Mouse (Mus musculus): ENCODE results near the gene Fam13c.
A peak's percentile ranks its signal among the peaks of the same experiment; 100 is the strongest.

Fam13c gene

GRCm38 (mm10) chr10:70465638-70466037, 25.4 kb downstream of the Fam13c start:
- peak; percentile 18 for DNase-seq

GRCm38 (mm10) chr10:70470836-70471235, 30.6 kb downstream of the Fam13c start:
- DNase-seq, result no peak

- DNase-seq, result peak; percentile 48
Measured at GRCm38 (mm10) chr10:70477741-70478145, 37.5 kb downstream of the Fam13c start.

- no peak for DNase-seq
Measured at GRCm38 (mm10) chr10:70483736-70484135, 43.5 kb downstream of the Fam13c start.

GRCm38 (mm10) chr10:70484568-70485286, 44.4 kb downstream of the Fam13c start:
- no peak for DNase-seq

- DNase-seq, result no peak
Measured at GRCm38 (mm10) chr10:70485287-70485612, 45.0 kb downstream of the Fam13c start.

GRCm38 (mm10) chr10:70486651-70487050, 46.4 kb downstream of the Fam13c start:
- no peak for DNase-seq

- no peak for DNase-seq
Measured at GRCm38 (mm10) chr10:70493891-70494290, 53.6 kb downstream of the Fam13c start.

- no peak for DNase-seq
Measured at GRCm38 (mm10) chr10:70494441-70494840, 54.2 kb downstream of the Fam13c start.

GRCm38 (mm10) chr10:70495106-70496104, 55.1 kb downstream of the Fam13c start:
- DNase-seq, result no peak

GRCm38 (mm10) chr10:70496938-70497337, 56.7 kb downstream of the Fam13c start:
- no peak for DNase-seq

GRCm38 (mm10) chr10:70498328-70498727, 58.0 kb downstream of the Fam13c start:
- no peak for DNase-seq

GRCm38 (mm10) chr10:70499246-70499645, 59.0 kb downstream of the Fam13c start:
- DNase-seq, result no peak

- no peak for DNase-seq
Measured at GRCm38 (mm10) chr10:70504871-70505270, 64.6 kb downstream of the Fam13c start.

- DNase-seq, result no peak
Measured at GRCm38 (mm10) chr10:70505395-70505794, 65.1 kb downstream of the Fam13c start.

GRCm38 (mm10) chr10:70505842-70506241, 65.6 kb downstream of the Fam13c start:
- DNase-seq, result no peak

GRCm38 (mm10) chr10:70506499-70507168, 66.4 kb downstream of the Fam13c start:
- DNase-seq, result peak; percentile 55

- no peak for DNase-seq
Measured at GRCm38 (mm10) chr10:70507880-70508279, 67.6 kb downstream of the Fam13c start.

GRCm38 (mm10) chr10:70514848-70515247, 74.6 kb downstream of the Fam13c start:
- DNase-seq, result no peak

- DNase-seq, result peak; percentile 21
Measured at GRCm38 (mm10) chr10:70516661-70517060, 76.4 kb downstream of the Fam13c start.

GRCm38 (mm10) chr10:70519640-70520099, 79.4 kb downstream of the Fam13c start:
- peak; percentile 42 for DNase-seq

GRCm38 (mm10) chr10:70520143-70521131, 80.2 kb downstream of the Fam13c start:
- peak; percentile 49 for DNase-seq
